Mouse (Mus musculus) C2C12 (cell line): ENCODE data around the gene Atp6v0e2.

Experiments
- CEBPB ChIP-seq: IDR thresholded peaks from one replicate; pipeline ENCODE4 v1.6.1; 2011; ENCODE audit warnings: low read depth, mild to moderate bottlenecking, control low read depth, moderate library complexity
- CTCF ChIP-seq: IDR thresholded peaks from one replicate; pipeline ENCODE4 v1.5.1; 2011; ENCODE audit not compliant: control insufficient read depth, insufficient read depth, insufficient read length
- MAX ChIP-seq: IDR thresholded peaks from one replicate; pipeline ENCODE4 v1.6.1; 2011; ENCODE audit warnings: mild to moderate bottlenecking, control low read depth
- MYOD1 ChIP-seq: IDR thresholded peaks from one replicate; pipeline ENCODE4 v1.6.1; 2011; ENCODE audit warnings: low read depth; ENCODE audit not compliant: control insufficient read depth, insufficient read length
- MYOG ChIP-seq: IDR thresholded peaks from one replicate; pipeline ENCODE4 v1.6.1; 2011; ENCODE audit not compliant: control insufficient read depth, insufficient read length; ENCODE audit errors: extremely low read depth
- USF1 ChIP-seq: IDR thresholded peaks from one replicate; pipeline ENCODE4 v1.6.1; 2011; ENCODE audit warnings: low read depth, mild to moderate bottlenecking, control low read depth, moderate library complexity

DNA sequence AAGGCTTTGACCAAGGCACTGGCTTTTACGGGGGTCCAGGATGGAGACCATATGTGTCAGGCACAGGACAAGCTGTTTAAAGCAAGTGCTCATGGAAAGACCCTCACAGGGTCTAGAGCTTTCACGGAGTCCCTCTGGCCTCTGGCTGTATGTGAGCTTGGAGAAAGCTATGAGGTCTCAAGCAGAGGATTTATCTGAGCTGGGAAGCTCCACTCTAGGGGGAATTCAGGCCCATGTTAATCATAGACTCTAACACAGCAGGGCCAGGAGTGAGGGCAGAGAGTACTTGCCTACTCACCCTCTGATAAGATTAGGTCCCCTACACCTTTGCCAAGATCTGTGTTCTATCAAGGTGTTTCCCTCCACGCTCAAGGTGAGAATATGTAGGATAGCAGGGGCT lies 5.2 kb downstream of the Atp6v0e2 start:
- no peak for TF ChIP-seq MAX
- TF ChIP-seq CTCF, result no peak
- TF ChIP-seq USF1, result no peak
- TF ChIP-seq MYOD1, result no peak
- TF ChIP-seq CEBPB, result no peak
- no peak for TF ChIP-seq MYOG
